Mouse (Mus musculus): ENCODE results near the gene Nme4. TPM values are rescaled to one million over a fixed set of nuclear protein-coding genes. Genes with fewer than 3 reads are reported as not detected.

Nme4 gene
- total and polyA plus RNA-seq, 3 experiments = 0.46 to 0.56 (median 0.47) TPM

Other genes starting within 250 kb of the Nme4 start
- 31.9 and 38.0 TPM in 2 replicates for gene Wdr90, start 234.1 kb downstream of the Nme4 start, total RNA-seq (2012; rRNA removed)
- gene Wdr90, start 234.1 kb downstream of the Nme4 start, total RNA-seq (2014; rRNA removed) = 16.0 and 17.5 TPM in 2 replicates
- 19.9 and 23.8 TPM in 2 replicates for gene Wdr90, start 234.1 kb downstream of the Nme4 start, polyA plus RNA-seq (2012; ENCODE audit: insufficient read length, low read depth)
- gene Mcrip2, start 226.8 kb downstream of the Nme4 start, total RNA-seq (2012; rRNA removed) = 16.1 and 16.5 TPM in 2 replicates
- gene Mcrip2, start 226.8 kb downstream of the Nme4 start, total RNA-seq (2014; rRNA removed) = 0.82 and 1.4 TPM in 2 replicates
- 1.7 and 2.2 TPM in 2 replicates for gene Mcrip2, start 226.8 kb downstream of the Nme4 start, polyA plus RNA-seq (2012; ENCODE audit: insufficient read length, low read depth)
- 43.6 and 52.5 TPM in 2 replicates for gene Mettl26, start 220.5 kb downstream of the Nme4 start, total RNA-seq (2012; rRNA removed)
- 31.9 and 33.0 TPM in 2 replicates for gene Mettl26, start 220.5 kb downstream of the Nme4 start, total RNA-seq (2014; rRNA removed)
- 29.8 and 32.0 TPM in 2 replicates for gene Mettl26, start 220.5 kb downstream of the Nme4 start, polyA plus RNA-seq (2012; ENCODE audit: insufficient read length, low read depth)
- gene Wfikkn1, start 214.7 kb downstream of the Nme4 start, total RNA-seq (2012; rRNA removed) = 0.25 and 0.34 TPM in 2 replicates
- 0.11 TPM in 1 of 2 replicates, not detected in the other for gene Wfikkn1, start 214.7 kb downstream of the Nme4 start, total RNA-seq (2014; rRNA removed)
- 0.48 and 0.69 TPM in 2 replicates for gene Wfikkn1, start 214.7 kb downstream of the Nme4 start, polyA plus RNA-seq (2012; ENCODE audit: insufficient read length, low read depth)
- 6.6 and 8.0 TPM in 2 replicates for gene Rab40c, start 175.9 kb downstream of the Nme4 start, total RNA-seq (2012; rRNA removed)
- gene Rab40c, start 175.9 kb downstream of the Nme4 start, total RNA-seq (2014; rRNA removed) = 7.9 and 9.2 TPM in 2 replicates
- gene Rab40c, start 175.9 kb downstream of the Nme4 start, polyA plus RNA-seq (2012; ENCODE audit: insufficient read length, low read depth) = 14.4 and 14.8 TPM in 2 replicates
- gene Pigq, start 150.7 kb downstream of the Nme4 start, total RNA-seq (2012; rRNA removed) = 28.1 and 29.2 TPM in 2 replicates
- gene Pigq, start 150.7 kb downstream of the Nme4 start, total RNA-seq (2014; rRNA removed) = 15.1 and 18.5 TPM in 2 replicates
- 75.0 and 97.2 TPM in 2 replicates for gene Pigq, start 150.7 kb downstream of the Nme4 start, polyA plus RNA-seq (2012; ENCODE audit: insufficient read length, low read depth)
- not detected in 2 replicates for gene Nhlrc4, start 150.6 kb downstream of the Nme4 start, total RNA-seq (2012; rRNA removed)
- not detected in 2 replicates for gene Nhlrc4, start 150.6 kb downstream of the Nme4 start, total RNA-seq (2014; rRNA removed)
- gene Nhlrc4, start 150.6 kb downstream of the Nme4 start, polyA plus RNA-seq (2012; ENCODE audit: insufficient read length, low read depth) = not detected in 2 replicates
- gene A930017K11Rik, start 143.0 kb downstream of the Nme4 start, total RNA-seq (2012; rRNA removed) = not detected in 2 replicates
- not detected in 2 replicates for gene A930017K11Rik, start 143.0 kb downstream of the Nme4 start, total RNA-seq (2014; rRNA removed)
- gene A930017K11Rik, start 143.0 kb downstream of the Nme4 start, polyA plus RNA-seq (2012; ENCODE audit: insufficient read length, low read depth) = not detected in 2 replicates
- gene Capn15, start 109.8 kb downstream of the Nme4 start, total RNA-seq (2012; rRNA removed) = 6.0 and 7.5 TPM in 2 replicates
- 1.5 and 2.1 TPM in 2 replicates for gene Capn15, start 109.8 kb downstream of the Nme4 start, total RNA-seq (2014; rRNA removed)
- 11.4 and 11.5 TPM in 2 replicates for gene Capn15, start 109.8 kb downstream of the Nme4 start, polyA plus RNA-seq (2012; ENCODE audit: insufficient read length, low read depth)
- 3.1 and 4.6 TPM in 2 replicates for gene Rab11fip3, start 26.0 kb downstream of the Nme4 start, total RNA-seq (2012; rRNA removed)
- gene Rab11fip3, start 26.0 kb downstream of the Nme4 start, total RNA-seq (2014; rRNA removed) = 3.1 and 3.5 TPM in 2 replicates
- gene Rab11fip3, start 26.0 kb downstream of the Nme4 start, polyA plus RNA-seq (2012; ENCODE audit: insufficient read length, low read depth) = 7.6 and 7.8 TPM in 2 replicates
- 12.9 and 16.8 TPM in 2 replicates for gene Decr2, start 5.3 kb downstream of the Nme4 start, total RNA-seq (2012; rRNA removed)
- 21.0 TPM in 2 replicates for gene Decr2, start 5.3 kb downstream of the Nme4 start, total RNA-seq (2014; rRNA removed)
- 12.6 and 13.1 TPM in 2 replicates for gene Decr2, start 5.3 kb downstream of the Nme4 start, polyA plus RNA-seq (2012; ENCODE audit: insufficient read length, low read depth)
- gene Tmem8, start 17.7 kb upstream of the Nme4 start, total RNA-seq (2012; rRNA removed) = 2.3 and 3.6 TPM in 2 replicates
- gene Tmem8, start 17.7 kb upstream of the Nme4 start, total RNA-seq (2014; rRNA removed) = 1.8 and 2.8 TPM in 2 replicates
- gene Tmem8, start 17.7 kb upstream of the Nme4 start, polyA plus RNA-seq (2012; ENCODE audit: insufficient read length, low read depth) = 3.9 and 4.6 TPM in 2 replicates
- 157 and 161 TPM in 2 replicates for gene Mrpl28, start 27.9 kb upstream of the Nme4 start, total RNA-seq (2012; rRNA removed)
- gene Mrpl28, start 27.9 kb upstream of the Nme4 start, total RNA-seq (2014; rRNA removed) = 148 and 154 TPM in 2 replicates
- gene Mrpl28, start 27.9 kb upstream of the Nme4 start, polyA plus RNA-seq (2012; ENCODE audit: insufficient read length, low read depth) = 90.5 and 101 TPM in 2 replicates
- gene Axin1, start 43.1 kb upstream of the Nme4 start, total RNA-seq (2012; rRNA removed) = 28.5 and 33.2 TPM in 2 replicates
- gene Axin1, start 43.1 kb upstream of the Nme4 start, total RNA-seq (2014; rRNA removed) = 27.8 and 28.5 TPM in 2 replicates
- 38.8 and 43.4 TPM in 2 replicates for gene Axin1, start 43.1 kb upstream of the Nme4 start, polyA plus RNA-seq (2012; ENCODE audit: insufficient read length, low read depth)
- 0.38 and 0.50 TPM in 2 replicates for gene Pdia2, start 103.5 kb upstream of the Nme4 start, total RNA-seq (2012; rRNA removed)
- not detected in 2 replicates for gene Pdia2, start 103.5 kb upstream of the Nme4 start, total RNA-seq (2014; rRNA removed)
- gene Pdia2, start 103.5 kb upstream of the Nme4 start, polyA plus RNA-seq (2012; ENCODE audit: insufficient read length, low read depth) = not detected in 2 replicates
- gene Rgs11, start 107.3 kb upstream of the Nme4 start, total RNA-seq (2012; rRNA removed) = 1.8 and 8.1 TPM in 2 replicates
- 0.28 and 0.40 TPM in 2 replicates for gene Rgs11, start 107.3 kb upstream of the Nme4 start, total RNA-seq (2014; rRNA removed)
- gene Rgs11, start 107.3 kb upstream of the Nme4 start, polyA plus RNA-seq (2012; ENCODE audit: insufficient read length, low read depth) = 0.13 TPM in 1 of 2 replicates, not detected in the other
- 10.1 and 10.3 TPM in 2 replicates for gene Arhgdig, start 112.2 kb upstream of the Nme4 start, total RNA-seq (2012; rRNA removed)
- gene Arhgdig, start 112.2 kb upstream of the Nme4 start, total RNA-seq (2014; rRNA removed) = 0.24 TPM in 1 of 2 replicates, not detected in the other
- 0.60 and 1.6 TPM in 2 replicates for gene Arhgdig, start 112.2 kb upstream of the Nme4 start, polyA plus RNA-seq (2012; ENCODE audit: insufficient read length, low read depth)
- 4.9 and 8.3 TPM in 2 replicates for gene Fam234a, start 148.6 kb upstream of the Nme4 start, total RNA-seq (2012; rRNA removed)
- gene Fam234a, start 148.6 kb upstream of the Nme4 start, total RNA-seq (2014; rRNA removed) = 3.6 and 4.1 TPM in 2 replicates
- gene Fam234a, start 148.6 kb upstream of the Nme4 start, polyA plus RNA-seq (2012; ENCODE audit: insufficient read length, low read depth) = 9.0 and 13.3 TPM in 2 replicates
- gene Luc7l, start 157.3 kb upstream of the Nme4 start, total RNA-seq (2012; rRNA removed) = 46.1 and 63.0 TPM in 2 replicates
- gene Luc7l, start 157.3 kb upstream of the Nme4 start, total RNA-seq (2014; rRNA removed) = 70.2 and 75.9 TPM in 2 replicates
- gene Luc7l, start 157.3 kb upstream of the Nme4 start, polyA plus RNA-seq (2012; ENCODE audit: insufficient read length, low read depth) = 68.6 and 76.0 TPM in 2 replicates

Data from CH12.LX (cell line).